Mouse (Mus musculus): ENCODE data around the gene Gpsm3. TPM values are rescaled to one million over a fixed set of nuclear protein-coding genes. Genes with fewer than 3 reads are reported as not detected.

Gene Gpsm3
- polyA plus RNA-seq, 1 experiment from 2014 or later, result 4.3 TPM

- WGBS, result 0% methylated on average over 34 of the region's 35 CpGs
- peak within 1 kb of the TSS; percentile 88 for H3K4me3 ChIP-seq (ENCODE audit: low read depth, low read length)
- H3K4me1 ChIP-seq (ENCODE audit: control insufficient read depth, insufficient read depth, low read length), result peaks cover 40% of the 10 kb centered on the region
- H3K9me3 ChIP-seq (replicated peaks; ENCODE audit: control insufficient read depth, low read length, poor library complexity, severe bottlenecking), result no peaks in the 10 kb centered on the region
- ATAC-seq, result peak; percentile 89
- peak within 1 kb of the TSS; percentile 85 for H3K27ac ChIP-seq (ENCODE audit: low read length)
- peak within 1 kb of the TSS; percentile 98 for H3K9ac ChIP-seq (ENCODE audit: low read depth, low read length)
- peak within 1 kb of the TSS; percentile 94 for H3K4me2 ChIP-seq (ENCODE audit: low read length)
- peaks cover 7% of the 10 kb centered on the region for H3K36me3 ChIP-seq (ENCODE audit: control insufficient read depth, insufficient read depth, low read length)
- no peaks in the 10 kb centered on the region for H3K27me3 ChIP-seq (ENCODE audit: control insufficient read depth, insufficient read depth, low read depth, low read length)
These were observed 14.5 kb downstream of the Gpsm3 start, which contains the start of gene Agpat1 for GRCm38 (mm10) chr17:34604061-34604508. Agpat1 (plus strand) TSS chr17:34604262.

- Histone ChIP-seq H3K4me2 (ENCODE audit: low read length) (peak overlapping the region; percentile 94), H3K4me1 (ENCODE audit: control insufficient read depth, insufficient read depth, low read length) (peaks cover 41% of the 10 kb centered on the region), H3K27ac (ENCODE audit: low read length) (peak overlapping the region; percentile 79), H3K36me3 (ENCODE audit: control insufficient read depth, insufficient read depth, low read length) (peaks cover 7% of the 10 kb centered on the region), H3K27me3 (ENCODE audit: control insufficient read depth, insufficient read depth, low read depth, low read length) (no peaks in the 10 kb centered on the region), H3K9me3 (replicated peaks; ENCODE audit: control insufficient read depth, low read length, poor library complexity, severe bottlenecking) (no peaks in the 10 kb centered on the region), H3K4me3 (ENCODE audit: low read depth, low read length) (peak overlapping the region; percentile 88), H3K9ac (ENCODE audit: low read depth, low read length) (peak overlapping the region; percentile 98)
- 19% methylated on average over 24 of the region's 24 CpGs for WGBS
- ATAC-seq, result no peak
These were observed 15.1 kb downstream of the Gpsm3 start for GRCm38 (mm10) chr17:34604511-34605237.

- under 1% methylated on average over 30 of the region's 30 CpGs for WGBS
- peaks cover 41% of the 10 kb centered on the region for H3K4me1 ChIP-seq (ENCODE audit: control insufficient read depth, insufficient read depth, low read length)
- H3K9ac ChIP-seq (ENCODE audit: low read depth, low read length), result peak overlapping the region; percentile 98
- H3K9me3 ChIP-seq (replicated peaks; ENCODE audit: control insufficient read depth, low read length, poor library complexity, severe bottlenecking), result no peaks in the 10 kb centered on the region
- peak; percentile 41 for ATAC-seq
- H3K27ac ChIP-seq (ENCODE audit: low read length), result peak overlapping the region; percentile 79
- H3K4me2 ChIP-seq (ENCODE audit: low read length), result peak overlapping the region; percentile 94
- H3K4me3 ChIP-seq (ENCODE audit: low read depth, low read length), result peak overlapping the region; percentile 88
- peaks cover 7% of the 10 kb centered on the region for H3K36me3 ChIP-seq (ENCODE audit: control insufficient read depth, insufficient read depth, low read length)
- H3K27me3 ChIP-seq (ENCODE audit: control insufficient read depth, insufficient read depth, low read depth, low read length), result no peaks in the 10 kb centered on the region
These were observed 16.0 kb downstream of the Gpsm3 start for GRCm38 (mm10) chr17:34605609-34606008.

GRCm38 (mm10) chr17:34606186-34607039, 16.8 kb downstream of the Gpsm3 start:
- Histone ChIP-seq H3K9me3 (replicated peaks; ENCODE audit: control insufficient read depth, low read length, poor library complexity, severe bottlenecking) (no peaks in the 10 kb centered on the region), H3K4me2 (ENCODE audit: low read length) (peak overlapping the region; percentile 94), H3K4me3 (ENCODE audit: low read depth, low read length) (peak overlapping the region; percentile 88), H3K27me3 (ENCODE audit: control insufficient read depth, insufficient read depth, low read depth, low read length) (no peaks in the 10 kb centered on the region), H3K27ac (ENCODE audit: low read length) (peak overlapping the region; percentile 79), H3K9ac (ENCODE audit: low read depth, low read length) (peak overlapping the region; percentile 98), H3K4me1 (ENCODE audit: control insufficient read depth, insufficient read depth, low read length) (peaks cover 41% of the 10 kb centered on the region), H3K36me3 (ENCODE audit: control insufficient read depth, insufficient read depth, low read length) (peaks cover 5% of the 10 kb centered on the region)
- 19% methylated on average over 30 of the region's 32 CpGs for WGBS
- no peak for ATAC-seq

GRCm38 (mm10) chr17:34607997-34608396, 18.4 kb downstream of the Gpsm3 start:
- WGBS, result 90% methylated on average over 7 of the region's 7 CpGs

GRCm38 (mm10) chr17:34611050-34611449, 21.4 kb downstream of the Gpsm3 start:
- H3K36me3 ChIP-seq (ENCODE audit: control insufficient read depth, insufficient read depth, low read length), result peaks cover 21% of the 10 kb centered on the region
- ATAC-seq, result no peak
- no peaks in the 10 kb centered on the region for H3K9me3 ChIP-seq (replicated peaks; ENCODE audit: control insufficient read depth, low read length, poor library complexity, severe bottlenecking)
- H3K27me3 ChIP-seq (ENCODE audit: control insufficient read depth, insufficient read depth, low read depth, low read length), result no peaks in the 10 kb centered on the region
- H3K4me1 ChIP-seq (ENCODE audit: control insufficient read depth, insufficient read depth, low read length), result peaks cover 26% of the 10 kb centered on the region
- no peak overlapping the region for H3K4me3 ChIP-seq (ENCODE audit: low read depth, low read length)
- H3K9ac ChIP-seq (ENCODE audit: low read depth, low read length), result no peak overlapping the region
- no peak overlapping the region for H3K27ac ChIP-seq (ENCODE audit: low read length)
- 95% methylated on average over 8 of the region's 8 CpGs for WGBS
- no peak overlapping the region for H3K4me2 ChIP-seq (ENCODE audit: low read length)

More at GRCm38 (mm10) chr17:34607997-34608396, 18.4 kb downstream of the Gpsm3 start:
- Histone ChIP-seq H3K27me3 (ENCODE audit: control insufficient read depth, insufficient read depth, low read depth, low read length) (no peaks in the 10 kb centered on the region), H3K27ac (ENCODE audit: low read length) (no peak overlapping the region), H3K4me1 (ENCODE audit: control insufficient read depth, insufficient read depth, low read length) (peaks cover 34% of the 10 kb centered on the region), H3K9ac (ENCODE audit: low read depth, low read length) (no peak overlapping the region), H3K36me3 (ENCODE audit: control insufficient read depth, insufficient read depth, low read length) (peaks cover 18% of the 10 kb centered on the region), H3K9me3 (replicated peaks; ENCODE audit: control insufficient read depth, low read length, poor library complexity, severe bottlenecking) (no peaks in the 10 kb centered on the region), H3K4me2 (ENCODE audit: low read length) (no peak overlapping the region), H3K4me3 (ENCODE audit: low read depth, low read length) (no peak overlapping the region)
- no peak for ATAC-seq

- no peak for ATAC-seq
- no peak overlapping the region for H3K4me3 ChIP-seq (ENCODE audit: low read depth, low read length)
- H3K36me3 ChIP-seq (ENCODE audit: control insufficient read depth, insufficient read depth, low read length), result peaks cover 23% of the 10 kb centered on the region
- no peaks in the 10 kb centered on the region for H3K27me3 ChIP-seq (ENCODE audit: control insufficient read depth, insufficient read depth, low read depth, low read length)
- H3K4me2 ChIP-seq (ENCODE audit: low read length), result no peak overlapping the region
- no peaks in the 10 kb centered on the region for H3K9me3 ChIP-seq (replicated peaks; ENCODE audit: control insufficient read depth, low read length, poor library complexity, severe bottlenecking)
- H3K27ac ChIP-seq (ENCODE audit: low read length), result no peak overlapping the region
- WGBS, result 86% methylated on average over 11 of the region's 11 CpGs
- peaks cover 10% of the 10 kb centered on the region for H3K4me1 ChIP-seq (ENCODE audit: control insufficient read depth, insufficient read depth, low read length)
- H3K9ac ChIP-seq (ENCODE audit: low read depth, low read length), result no peak overlapping the region
These were observed 23.5 kb downstream of the Gpsm3 start for GRCm38 (mm10) chr17:34613054-34613645.

- no peak overlapping the region for H3K27ac ChIP-seq (ENCODE audit: low read length)
- peaks cover 23% of the 10 kb centered on the region for H3K36me3 ChIP-seq (ENCODE audit: control insufficient read depth, insufficient read depth, low read length)
These were observed 24.2 kb downstream of the Gpsm3 start for GRCm38 (mm10) chr17:34613830-34614229.

More at GRCm38 (mm10) chr17:34613830-34614229, 24.2 kb downstream of the Gpsm3 start:
- H3K9me3 ChIP-seq (replicated peaks; ENCODE audit: control insufficient read depth, low read length, poor library complexity, severe bottlenecking), result no peaks in the 10 kb centered on the region
- WGBS, result 88% methylated on average over 10 of the region's 10 CpGs
- H3K4me1 ChIP-seq (ENCODE audit: control insufficient read depth, insufficient read depth, low read length), result peaks cover 4% of the 10 kb centered on the region; the same call in 1 of the 2 replicates
- no peak overlapping the region for H3K9ac ChIP-seq (ENCODE audit: low read depth, low read length)
- no peak overlapping the region for H3K4me3 ChIP-seq (ENCODE audit: low read depth, low read length)
- H3K4me2 ChIP-seq (ENCODE audit: low read length), result no peak overlapping the region
- ATAC-seq, result no peak
- no peaks in the 10 kb centered on the region for H3K27me3 ChIP-seq (ENCODE audit: control insufficient read depth, insufficient read depth, low read depth, low read length)

Measured in midbrain, embryonic 16.5 days (tissue).